Mouse (Mus musculus): Measurements from ENCODE around the gene Zfp36l1. TPM values are rescaled to one million over a fixed set of nuclear protein-coding genes. Genes with fewer than 3 reads are reported as not detected.

The Zfp36l1 gene
- polyA plus RNA-seq, 1 experiment from 2014 or later: 164 TPM

DNA sequence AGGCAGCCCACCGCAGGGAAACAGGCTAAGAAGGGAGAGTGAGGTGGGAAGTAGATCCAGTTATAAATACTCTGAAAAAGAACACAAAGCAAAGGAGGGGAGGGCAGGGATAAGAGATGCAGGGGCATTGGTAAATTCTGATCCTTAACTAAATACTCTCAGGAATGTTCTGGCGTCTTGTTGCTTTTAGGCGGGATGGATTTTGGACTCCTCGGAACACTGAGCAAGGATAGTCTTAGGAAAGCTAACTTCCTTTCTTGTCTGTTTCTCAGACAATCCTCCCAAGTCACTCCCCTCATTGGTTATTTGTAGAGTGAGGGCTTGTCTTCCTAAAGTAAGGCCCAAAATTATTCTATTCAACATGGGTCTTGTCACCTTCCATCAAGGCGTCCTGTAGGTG is 12.5 kb upstream of the Zfp36l1 start:
- H3K4me1 ChIP-seq (replicated peaks; ENCODE audit: control insufficient read depth, insufficient read depth, low read length): peaks cover 4% of the 10 kb centered on the region
- no peak overlapping the region for H3K27ac ChIP-seq (ENCODE audit: low read depth, low read length)
- H3K4me2 ChIP-seq (ENCODE audit: low read depth, low read length, severe bottlenecking): no peak overlapping the region
- WGBS: 96% methylated on average over 5 of the region's 5 CpGs
- DNase-seq (ENCODE audit: low spot score): no peak
- H3K9me3 ChIP-seq (ENCODE audit: control insufficient read depth, low read length): no peaks in the 10 kb centered on the region
- no peaks in the 10 kb centered on the region for H3K27me3 ChIP-seq (ENCODE audit: control insufficient read depth, insufficient read depth, low read length)
- ATAC-seq (replicated peaks; ENCODE audit: low FRiP score): no peak
- no peak overlapping the region for H3K9ac ChIP-seq (ENCODE audit: low read length)
- no peak overlapping the region for H3K4me3 ChIP-seq (ENCODE audit: low read depth, low read length)
- H3K36me3 ChIP-seq (ENCODE audit: control insufficient read depth, insufficient read depth, low read length): no peaks in the 10 kb centered on the region

DNA sequence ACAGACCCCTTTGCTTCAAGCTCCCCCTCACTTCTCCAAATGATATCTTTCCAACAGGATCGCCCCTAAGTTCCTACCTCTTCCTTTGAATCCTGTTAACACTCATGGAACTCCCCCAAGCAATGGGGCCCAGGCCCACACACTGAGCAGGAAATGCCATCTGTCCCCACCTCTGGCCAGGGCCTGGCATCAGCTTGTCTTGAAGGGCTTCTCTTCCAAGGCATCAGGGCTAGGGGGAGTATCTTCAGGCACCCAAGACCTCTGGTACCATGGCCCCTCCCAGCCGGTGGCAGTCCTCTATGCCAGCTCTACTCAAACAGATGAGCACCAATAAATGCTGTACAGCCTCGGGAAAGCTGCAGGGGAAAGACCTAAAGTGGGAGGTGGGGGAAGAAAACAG is 11.9 kb upstream of the Zfp36l1 start:
- Histone ChIP-seq H3K27ac (ENCODE audit: low read depth, low read length) (no peak overlapping the region), H3K4me3 (ENCODE audit: low read depth, low read length) (no peak overlapping the region), H3K4me2 (ENCODE audit: low read depth, low read length, severe bottlenecking) (no peak overlapping the region), H3K9me3 (ENCODE audit: control insufficient read depth, low read length) (no peaks in the 10 kb centered on the region), H3K36me3 (ENCODE audit: control insufficient read depth, insufficient read depth, low read length) (no peaks in the 10 kb centered on the region), H3K4me1 (replicated peaks; ENCODE audit: control insufficient read depth, insufficient read depth, low read length) (no peaks in the 10 kb centered on the region; the same call in 1 of the 2 replicates), H3K27me3 (ENCODE audit: control insufficient read depth, insufficient read depth, low read length) (no peaks in the 10 kb centered on the region), H3K9ac (ENCODE audit: low read length) (no peak overlapping the region)
- WGBS: 86% methylated on average over 3 of the region's 3 CpGs
- DNase-seq (ENCODE audit: low spot score): no peak
- no peak for ATAC-seq (replicated peaks; ENCODE audit: low FRiP score)

DNA sequence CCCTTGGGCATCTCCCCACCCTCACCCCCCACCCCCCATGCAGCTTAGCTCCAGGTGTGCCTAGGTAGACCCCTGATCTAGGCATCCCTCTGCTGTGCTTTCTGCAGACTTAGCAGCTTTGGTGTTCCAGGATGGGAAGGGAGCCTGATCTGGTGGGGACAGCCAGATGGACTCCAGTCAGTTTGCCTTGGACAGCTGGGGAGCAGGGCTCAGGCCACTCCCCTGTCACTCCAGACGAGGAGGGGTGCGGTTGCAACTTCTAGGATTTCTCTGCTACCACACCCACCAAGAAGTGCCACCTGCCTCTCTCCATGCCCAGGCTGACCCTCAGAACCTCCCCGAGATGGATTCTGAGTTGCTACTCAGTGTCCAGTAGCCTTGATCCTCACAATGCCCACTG is 11.4 kb upstream of the Zfp36l1 start:
- H3K4me1 ChIP-seq (replicated peaks; ENCODE audit: control insufficient read depth, insufficient read depth, low read length): no peaks in the 10 kb centered on the region
- no peak overlapping the region for H3K4me2 ChIP-seq (ENCODE audit: low read depth, low read length, severe bottlenecking)
- no peaks in the 10 kb centered on the region for H3K36me3 ChIP-seq (ENCODE audit: control insufficient read depth, insufficient read depth, low read length)
- ATAC-seq (replicated peaks; ENCODE audit: low FRiP score): no peak
- peak; percentile 37 for DNase-seq (ENCODE audit: low spot score)
- H3K9me3 ChIP-seq (ENCODE audit: control insufficient read depth, low read length): no peaks in the 10 kb centered on the region
- H3K9ac ChIP-seq (ENCODE audit: low read length): no peak overlapping the region
- WGBS: 72% methylated on average over 3 of the region's 3 CpGs
- H3K27me3 ChIP-seq (ENCODE audit: control insufficient read depth, insufficient read depth, low read length): no peaks in the 10 kb centered on the region
- no peak overlapping the region for H3K27ac ChIP-seq (ENCODE audit: low read depth, low read length)
- no peak overlapping the region for H3K4me3 ChIP-seq (ENCODE audit: low read depth, low read length)

DNA sequence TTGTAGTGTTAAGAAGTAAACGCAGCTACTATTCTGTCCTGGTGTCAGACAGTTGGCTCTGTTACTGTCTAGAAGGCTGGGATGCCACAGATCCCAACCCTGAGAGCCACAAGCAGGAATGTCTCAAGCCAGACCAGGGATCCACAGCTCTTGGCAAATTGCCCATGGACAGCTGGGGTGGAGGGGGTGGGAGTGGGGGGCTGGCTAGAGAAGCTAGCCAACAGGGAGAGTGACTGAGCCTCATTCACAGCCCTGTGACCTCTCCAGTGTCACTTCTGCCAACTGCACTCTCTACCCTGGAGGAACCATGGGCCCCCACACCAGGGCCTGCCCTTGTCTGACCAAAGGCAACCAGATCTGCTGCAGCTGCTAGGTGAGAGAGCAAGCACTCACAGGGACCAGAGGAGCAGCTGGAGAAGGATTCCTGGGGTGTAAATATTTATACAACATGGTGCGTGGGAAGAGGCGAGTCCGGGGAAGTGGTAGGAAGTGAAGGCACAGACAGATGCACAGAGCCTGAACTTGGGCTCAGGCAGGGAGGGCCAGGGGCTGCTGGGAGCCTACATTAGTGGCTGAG is 10.5 kb upstream of the Zfp36l1 start:
- no peak overlapping the region for H3K27ac ChIP-seq (ENCODE audit: low read depth, low read length)
- ATAC-seq (replicated peaks; ENCODE audit: low FRiP score): no peak
- H3K4me3 ChIP-seq (ENCODE audit: low read depth, low read length): no peak overlapping the region
- peak; percentile 46 for DNase-seq (ENCODE audit: low spot score)
- H3K9me3 ChIP-seq (ENCODE audit: control insufficient read depth, low read length): no peaks in the 10 kb centered on the region
- H3K4me2 ChIP-seq (ENCODE audit: low read depth, low read length, severe bottlenecking): no peak overlapping the region
- WGBS: 75% methylated on average over 4 of the region's 4 CpGs
- no peak overlapping the region for H3K9ac ChIP-seq (ENCODE audit: low read length)
- no peaks in the 10 kb centered on the region for H3K36me3 ChIP-seq (ENCODE audit: control insufficient read depth, insufficient read depth, low read length)
- H3K27me3 ChIP-seq (ENCODE audit: control insufficient read depth, insufficient read depth, low read length): no peaks in the 10 kb centered on the region
- H3K4me1 ChIP-seq (replicated peaks; ENCODE audit: control insufficient read depth, insufficient read depth, low read length): no peaks in the 10 kb centered on the region

GRCm38 (mm10) chr12:80121438-80121837 is 8.6 kb upstream of the Zfp36l1 start:
- Histone ChIP-seq H3K4me1 (replicated peaks; ENCODE audit: control insufficient read depth, insufficient read depth, low read length) (no peaks in the 10 kb centered on the region), H3K9me3 (ENCODE audit: control insufficient read depth, low read length) (no peaks in the 10 kb centered on the region), H3K9ac (ENCODE audit: low read length) (no peak overlapping the region), H3K4me2 (ENCODE audit: low read depth, low read length, severe bottlenecking) (no peak overlapping the region), H3K36me3 (ENCODE audit: control insufficient read depth, insufficient read depth, low read length) (no peaks in the 10 kb centered on the region), H3K4me3 (ENCODE audit: low read depth, low read length) (no peak overlapping the region), H3K27me3 (ENCODE audit: control insufficient read depth, insufficient read depth, low read length) (no peaks in the 10 kb centered on the region), H3K27ac (ENCODE audit: low read depth, low read length) (no peak overlapping the region)
- DNase-seq (ENCODE audit: low spot score) (no peak), ATAC-seq (replicated peaks; ENCODE audit: low FRiP score) (no peak)
- WGBS: 88% methylated on average over 1 of the region's 1 CpGs

- Histone ChIP-seq H3K9ac (ENCODE audit: low read length) (no peak overlapping the region), H3K4me3 (ENCODE audit: low read depth, low read length) (no peak overlapping the region), H3K9me3 (ENCODE audit: control insufficient read depth, low read length) (no peaks in the 10 kb centered on the region), H3K4me1 (replicated peaks; ENCODE audit: control insufficient read depth, insufficient read depth, low read length) (peaks cover 8% of the 10 kb centered on the region; the same call in 1 of the 2 replicates), H3K4me2 (ENCODE audit: low read depth, low read length, severe bottlenecking) (no peak overlapping the region), H3K27ac (ENCODE audit: low read depth, low read length) (no peak overlapping the region), H3K36me3 (ENCODE audit: control insufficient read depth, insufficient read depth, low read length) (no peaks in the 10 kb centered on the region), H3K27me3 (ENCODE audit: control insufficient read depth, insufficient read depth, low read length) (no peaks in the 10 kb centered on the region)
- no peak for DNase-seq (ENCODE audit: low spot score)
- ATAC-seq (replicated peaks; ENCODE audit: low FRiP score): no peak
- WGBS: 87% methylated on average over 1 of the region's 1 CpGs
These were observed 5.8 kb upstream of the Zfp36l1 start for GRCm38 (mm10) chr12:80118588-80118987.

DNA sequence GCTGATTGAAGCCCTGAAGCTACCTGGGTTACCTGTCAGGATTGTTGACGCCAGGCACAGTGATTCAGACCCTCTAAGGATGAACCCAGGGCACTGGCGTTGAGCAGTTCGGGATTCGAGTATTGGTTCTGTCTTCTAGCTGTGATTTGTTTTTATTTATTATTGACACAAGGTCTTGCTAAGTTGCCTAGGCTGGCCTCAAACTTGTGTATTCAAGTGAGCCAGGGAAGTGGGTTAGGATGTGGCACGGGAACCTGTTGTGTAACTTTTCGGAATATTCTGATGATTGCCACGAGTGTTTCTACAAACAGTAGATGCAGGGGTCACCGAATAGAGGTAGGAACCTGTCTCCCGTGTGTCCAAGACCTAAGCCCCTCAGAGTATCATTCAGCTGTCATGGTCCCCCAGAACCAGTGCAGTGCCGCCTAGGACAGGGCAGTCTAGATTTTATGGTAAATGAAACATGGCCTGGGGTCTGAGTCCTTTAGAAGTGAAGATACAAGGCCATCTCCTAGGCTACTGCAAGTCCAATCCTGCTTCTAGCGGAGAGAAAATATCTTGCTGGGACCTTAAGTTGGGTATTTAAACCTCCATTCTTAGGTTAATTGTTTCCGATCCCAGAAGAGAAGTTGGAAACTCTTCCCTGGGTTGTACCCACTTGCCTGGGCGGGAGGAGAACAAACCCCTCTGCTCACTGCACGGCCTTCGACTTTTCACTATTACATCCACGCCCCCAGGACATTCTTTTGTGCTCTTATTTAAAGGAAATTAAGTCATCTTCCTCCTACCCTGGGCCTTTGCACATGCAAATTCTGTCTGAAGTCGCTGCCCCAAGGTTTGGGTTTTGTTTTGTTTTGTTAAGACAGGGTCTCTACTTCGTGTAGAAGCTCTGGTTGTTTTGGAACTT is 3.6 kb upstream of the Zfp36l1 start:
- peaks cover 8% of the 10 kb centered on the region; the same call in 1 of the 2 replicates for H3K4me1 ChIP-seq (replicated peaks; ENCODE audit: control insufficient read depth, insufficient read depth, low read length)
- H3K9me3 ChIP-seq (ENCODE audit: control insufficient read depth, low read length): no peaks in the 10 kb centered on the region
- DNase-seq (ENCODE audit: low spot score) (no peak), ATAC-seq (replicated peaks; ENCODE audit: low FRiP score) (no peak)
- peak overlapping the region; percentile 89 for H3K4me3 ChIP-seq (ENCODE audit: low read depth, low read length)
- no peaks in the 10 kb centered on the region; the same call in 1 of the 2 replicates for H3K36me3 ChIP-seq (ENCODE audit: control insufficient read depth, insufficient read depth, low read length)
- peak overlapping the region; percentile 85 for H3K9ac ChIP-seq (ENCODE audit: low read length)
- H3K27ac ChIP-seq (ENCODE audit: low read depth, low read length): peak overlapping the region; percentile 98
- H3K27me3 ChIP-seq (ENCODE audit: control insufficient read depth, insufficient read depth, low read length): no peaks in the 10 kb centered on the region
- WGBS: 40% methylated on average over 18 of the region's 18 CpGs
- peak overlapping the region; percentile 98 for H3K4me2 ChIP-seq (ENCODE audit: low read depth, low read length, severe bottlenecking)

DNA sequence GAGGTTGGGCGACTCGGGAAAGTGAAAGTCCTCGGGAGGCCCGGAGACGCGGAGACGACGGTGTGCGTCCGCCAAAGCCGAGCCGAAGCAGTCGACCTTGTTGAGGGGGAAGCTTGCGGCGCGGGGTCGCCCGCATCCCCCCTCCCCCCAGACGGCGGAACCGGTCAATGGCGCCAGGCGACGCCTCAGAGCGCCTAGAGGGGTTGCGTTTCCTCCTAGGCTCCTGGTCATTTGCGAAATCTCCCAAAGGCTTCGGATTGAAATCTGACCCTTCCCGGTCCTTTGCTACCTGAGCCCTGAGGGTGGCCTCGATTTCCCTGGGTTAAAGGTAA is 3.0 kb upstream of the Zfp36l1 start:
- WGBS: under 1% methylated on average over 26 of the region's 30 CpGs
- no peaks in the 10 kb centered on the region for H3K27me3 ChIP-seq (ENCODE audit: control insufficient read depth, insufficient read depth, low read length)
- ATAC-seq (replicated peaks; ENCODE audit: low FRiP score) (no peak), DNase-seq (ENCODE audit: low spot score) (no peak)
- H3K9ac ChIP-seq (ENCODE audit: low read length): peak overlapping the region; percentile 85
- peaks cover 8% of the 10 kb centered on the region; the same call in 1 of the 2 replicates for H3K4me1 ChIP-seq (replicated peaks; ENCODE audit: control insufficient read depth, insufficient read depth, low read length)
- H3K27ac ChIP-seq (ENCODE audit: low read depth, low read length): peak overlapping the region; percentile 98
- peak overlapping the region; percentile 89 for H3K4me3 ChIP-seq (ENCODE audit: low read depth, low read length)
- H3K9me3 ChIP-seq (ENCODE audit: control insufficient read depth, low read length): no peaks in the 10 kb centered on the region
- H3K4me2 ChIP-seq (ENCODE audit: low read depth, low read length, severe bottlenecking): peak overlapping the region; percentile 98
- no peaks in the 10 kb centered on the region; the same call in 1 of the 2 replicates for H3K36me3 ChIP-seq (ENCODE audit: control insufficient read depth, insufficient read depth, low read length)

All from forebrain, embryonic 11.5 days (tissue).